Mouse (Mus musculus): ENCODE results near the gene Caly.

GRCm38 (mm10) chr7:140111943-140112342 lies 29.6 kb upstream of the Caly start:
- TF ChIP-seq POLR2A (IDR thresholded peaks at IDR 0.05; ENCODE audit: borderline replicate concordance, extremely low read depth, insufficient read depth, insufficient read length, poor library complexity, severe bottlenecking) (no peak), CTCF (IDR thresholded peaks at IDR 0.05; ENCODE audit: borderline replicate concordance, extremely low read depth, insufficient read depth, insufficient read length) (no peak)

Data from brain, embryonic 14.5 days (tissue).